Mouse (Mus musculus) ES-E14 (cell line): ENCODE measurements around the gene Sorcs2.

Source experiments
- CHD2 ChIP-seq: IDR thresholded peaks from 2 replicates; pipeline ENCODE4 v1.6.1; 2014; ENCODE audit warnings: mild to moderate bottlenecking, low read depth, low read length, inconsistent platforms
- ZNF384 ChIP-seq: IDR thresholded peaks from 2 replicates; pipeline ENCODE4 v1.6.1; 2012; ENCODE audit warnings: low read depth, low read length, inconsistent platforms

DNA sequence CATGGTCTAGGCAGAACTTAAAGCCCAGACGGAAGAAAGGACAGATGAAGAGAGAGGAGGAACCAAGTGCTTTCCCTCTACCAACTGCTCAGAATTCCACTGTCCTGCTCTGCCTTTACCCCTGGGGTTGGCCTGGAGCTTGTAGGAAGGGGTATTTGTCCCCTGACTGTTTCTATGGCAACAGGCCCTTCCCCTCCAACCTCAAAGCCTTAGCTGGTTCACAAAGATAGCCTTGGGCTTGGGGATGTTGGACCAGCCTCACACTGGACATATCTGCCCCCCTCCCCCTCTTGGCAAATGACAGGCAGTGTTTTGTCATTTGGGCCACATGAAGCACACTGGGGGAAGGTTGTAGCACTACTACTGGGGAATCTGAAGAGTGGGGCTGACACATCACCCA lies 375.6 kb downstream of the Sorcs2 start:
- TF ChIP-seq CHD2 (no peak), ZNF384 (no peak)
